Mouse (Mus musculus) CD8-positive naive resting alpha-beta T cell, adult 2 months (primary cell): ENCODE data around the gene Plch2.
A peak's percentile ranks its signal among the peaks of the same experiment; 100 is the strongest.

Experiments
- DNase-seq, 2 experiments: peaks; one replicate each; pipeline ENCODE4 v3.0.0; 2022; ENCODE audit warnings: low read depth in 2 of 2, low spot score in 2 of 2

Plch2 gene

DNA sequence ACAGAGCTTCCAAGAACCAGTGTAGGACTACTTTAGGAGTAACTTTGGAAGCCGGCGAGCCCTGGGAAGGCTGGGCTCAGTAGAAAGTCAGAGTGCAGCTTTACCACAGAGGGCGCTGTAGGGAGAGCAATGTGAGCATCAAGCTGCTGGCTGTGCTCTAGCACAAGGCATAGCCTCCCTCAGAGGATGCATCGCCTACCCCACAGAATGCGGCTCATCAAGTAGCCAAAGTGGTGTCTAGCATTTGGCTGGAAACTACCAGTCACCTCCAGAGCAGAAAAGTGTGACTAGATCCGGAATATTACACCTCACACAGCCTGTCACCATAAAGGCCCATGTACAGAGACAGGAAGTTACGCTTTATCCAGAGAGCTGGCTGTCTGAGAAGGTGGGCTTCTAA, 120.8 kb downstream of the Plch2 start:
- DNase-seq: peak; percentile 65 to 76

DNA sequence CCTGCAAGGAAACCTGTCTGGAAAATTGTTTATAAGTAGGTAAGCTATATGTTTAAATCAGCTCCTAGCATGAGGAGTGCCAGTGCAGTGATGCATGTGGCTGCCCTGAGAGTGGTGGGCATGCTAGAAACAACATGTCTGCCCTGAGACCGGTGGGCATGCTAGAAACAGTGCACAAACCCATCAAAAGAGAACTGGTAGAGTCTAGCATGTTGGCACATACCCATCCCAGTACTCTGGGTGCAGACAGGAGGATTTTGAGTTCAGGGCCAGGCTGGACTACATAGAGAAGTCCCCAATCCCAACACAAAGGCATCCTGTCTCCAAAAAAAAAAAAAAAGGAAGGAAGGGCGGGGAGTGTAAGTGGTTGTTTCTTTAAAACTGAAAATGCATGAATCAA, 121.8 kb downstream of the Plch2 start:
- DNase-seq: no peak

DNA sequence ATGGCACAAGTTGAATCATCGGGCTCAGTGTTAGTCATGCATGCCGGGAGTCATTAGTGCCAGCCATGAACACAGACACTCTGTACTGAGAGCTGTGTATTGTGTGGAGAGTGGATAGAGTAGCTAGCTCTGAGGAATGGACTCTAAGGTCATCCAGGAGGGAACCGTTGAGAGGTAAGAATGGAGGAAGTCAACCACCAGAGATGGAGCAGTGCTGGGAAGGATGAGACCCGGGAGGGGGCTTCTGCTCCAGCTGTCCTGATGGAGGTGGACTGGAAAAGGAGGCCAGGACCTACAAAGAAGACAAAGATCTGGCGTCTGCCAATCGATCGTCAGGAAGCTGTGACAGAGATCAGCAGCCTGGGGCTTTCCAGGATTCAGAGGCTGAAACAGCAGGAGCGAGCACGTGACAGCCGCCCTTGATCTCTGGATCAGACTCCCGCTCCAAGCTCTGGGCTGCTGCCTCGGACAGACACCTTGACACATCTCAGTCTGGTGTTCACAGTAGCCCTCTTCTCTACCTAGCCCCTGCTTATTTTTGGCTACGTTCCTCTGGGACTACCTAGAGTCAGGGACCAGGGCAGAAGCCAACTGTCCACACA, 123.2 kb downstream of the Plch2 start:
- no peak for DNase-seq
